Mouse (Mus musculus): Measurements from ENCODE around the gene Tax1bp3.

Gene Tax1bp3

DNA sequence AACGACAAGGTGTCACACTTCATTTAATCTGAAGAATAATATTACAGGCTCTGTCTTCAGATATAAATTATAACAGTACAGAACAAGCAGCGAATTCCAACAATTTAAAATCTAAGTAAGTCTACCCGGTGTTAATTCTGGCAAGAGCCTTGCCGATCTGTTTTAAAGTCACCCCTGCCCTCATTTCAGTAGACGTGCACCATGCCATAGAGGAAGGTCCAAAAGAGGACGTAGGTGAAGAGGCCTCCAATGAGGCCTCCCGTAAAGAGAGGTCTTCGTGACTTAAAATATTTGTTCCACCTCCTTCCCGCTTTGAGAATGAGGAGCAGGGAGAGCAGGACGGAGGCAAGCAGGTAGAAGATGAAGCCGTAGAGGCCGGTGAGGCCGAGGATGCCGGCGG is 697 bp upstream of the Tax1bp3 start:
- DNase-seq: no peak

GRCm38 (mm10) chr11:73177509-73177875 is 609 bp downstream of the Tax1bp3 start:
- DNase-seq: peak; percentile 99

GRCm38 (mm10) chr11:73177895-73178294 is 1.0 kb downstream of the Tax1bp3 start:
- DNase-seq: peak; percentile 95

DNA sequence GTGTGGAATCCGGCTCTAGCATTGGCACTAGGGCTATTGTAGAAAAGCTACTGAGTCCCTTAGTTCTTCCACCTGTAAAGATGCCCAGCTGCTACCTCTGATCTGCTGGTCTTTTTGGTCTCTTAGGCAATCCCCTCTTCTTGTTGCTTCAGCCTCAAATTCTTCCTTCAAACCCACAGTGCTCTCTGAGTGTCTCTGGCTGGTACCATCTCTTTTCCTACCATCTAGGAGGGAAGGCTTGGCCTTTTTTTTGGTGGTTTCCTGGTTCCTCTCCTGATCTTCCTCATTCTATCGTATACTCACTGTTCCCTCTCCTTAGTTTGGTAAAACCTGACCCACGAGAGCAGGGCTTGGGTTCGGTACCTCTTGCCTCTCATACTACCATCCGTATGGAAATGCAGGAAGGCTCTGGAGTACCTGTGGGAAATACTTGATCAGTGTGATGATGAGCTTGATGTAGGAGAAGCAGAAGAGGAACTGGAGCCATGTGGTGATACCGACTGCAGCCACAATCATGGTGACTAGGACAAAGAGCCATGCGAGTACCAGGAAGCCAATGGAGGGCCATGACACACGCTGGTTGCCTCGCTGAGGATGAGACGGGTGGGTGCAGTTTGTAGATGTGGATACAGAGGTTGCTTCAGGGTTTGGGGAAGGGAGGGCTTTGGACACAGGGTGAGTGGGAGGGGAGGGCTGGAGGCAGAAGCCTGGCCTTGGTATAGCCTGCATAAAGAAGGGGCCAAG is 9.2 kb downstream of the Tax1bp3 start:
- no peak for DNase-seq

DNA sequence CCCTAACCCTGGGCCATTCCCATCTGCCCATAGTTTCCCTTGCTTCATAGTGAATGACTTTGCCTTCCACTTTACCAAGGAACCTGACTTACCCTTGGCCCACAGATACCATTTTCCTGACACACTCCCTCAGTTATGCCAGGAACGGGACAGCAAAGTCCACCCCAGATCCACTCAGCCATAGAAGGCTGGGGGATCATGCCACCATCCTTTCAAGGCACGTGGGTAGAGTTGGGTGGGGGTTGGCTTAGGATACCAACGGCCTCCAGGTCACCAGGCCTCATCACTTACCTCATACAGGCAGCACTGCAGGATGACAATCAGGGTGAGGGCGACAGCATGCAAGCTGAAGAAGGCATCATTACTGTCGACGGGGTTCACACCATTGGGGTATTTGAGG is 10.3 kb downstream of the Tax1bp3 start:
- no peak for DNase-seq

- DNase-seq: peak; percentile 96
Observed at GRCm38 (mm10) chr11:73193047-73193446, 16.2 kb downstream of the Tax1bp3 start.

GRCm38 (mm10) chr11:73194444-73194843 is 17.6 kb downstream of the Tax1bp3 start:
- DNase-seq: no peak

- no peak for DNase-seq
Observed at GRCm38 (mm10) chr11:73198190-73198589, 21.3 kb downstream of the Tax1bp3 start.

GRCm38 (mm10) chr11:73198603-73199229 is 21.8 kb downstream of the Tax1bp3 start, which contains the start of gene Ctns:
TSS of gene Ctns (minus strand) at chr11:73199042.
- peak; percentile 99 for DNase-seq

GRCm38 (mm10) chr11:73199230-73199712 is 22.4 kb downstream of the Tax1bp3 start, which contains the start of gene Shpk:
TSS of gene Shpk (plus strand) at chr11:73199460.
- peak; percentile 100 for DNase-seq

DNA sequence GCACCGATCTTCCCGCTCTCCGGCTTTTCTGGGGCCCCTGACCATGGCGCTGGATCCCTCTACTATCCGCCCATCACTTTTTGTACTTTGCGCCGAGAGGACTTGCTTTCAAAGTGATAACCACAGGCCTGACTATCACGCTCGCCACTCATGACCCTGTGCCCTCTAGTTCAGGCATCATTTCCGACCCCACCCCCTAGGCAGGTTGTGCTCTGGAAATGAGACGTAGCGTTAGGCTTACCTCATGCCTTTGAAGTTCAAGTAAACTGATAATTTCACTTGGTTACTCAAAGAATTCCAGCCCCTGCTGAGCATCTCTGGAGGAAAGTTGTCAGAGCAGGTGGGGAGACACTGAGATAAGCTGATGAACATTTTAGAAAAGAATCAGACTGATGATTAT is 23.0 kb downstream of the Tax1bp3 start:
- DNase-seq: no peak

GRCm38 (mm10) chr11:73201021-73201420 is 24.1 kb downstream of the Tax1bp3 start:
- no peak for DNase-seq

GRCm38 (mm10) chr11:73201597-73201996 is 24.7 kb downstream of the Tax1bp3 start:
- peak; percentile 94 for DNase-seq

DNA sequence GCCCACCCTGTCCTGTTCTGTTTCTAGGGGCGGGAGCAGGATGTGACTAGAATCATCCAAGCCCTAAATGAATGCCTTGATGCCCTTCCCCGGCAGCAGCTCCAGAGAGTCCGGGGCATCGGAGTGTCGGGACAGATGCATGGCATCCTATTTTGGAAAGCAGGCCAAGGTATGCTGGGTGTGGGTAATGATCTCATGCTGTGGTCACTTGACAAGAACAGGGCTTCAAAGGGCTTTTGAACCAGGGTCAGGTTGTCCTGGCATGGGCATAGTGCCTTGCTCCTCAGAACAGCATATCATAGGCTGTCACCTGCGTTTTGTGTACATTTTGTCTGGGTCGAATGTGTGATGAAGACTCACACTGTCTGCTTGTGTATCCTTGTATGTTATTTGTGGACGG is 27.0 kb downstream of the Tax1bp3 start:
- peak; percentile 93 for DNase-seq

GRCm38 (mm10) chr11:73205194-73205593 is 28.3 kb downstream of the Tax1bp3 start:
- DNase-seq: no peak

GRCm38 (mm10) chr11:73207621-73208020 is 30.7 kb downstream of the Tax1bp3 start:
- DNase-seq: no peak

- no peak for DNase-seq
Observed at GRCm38 (mm10) chr11:73213956-73214355, 37.1 kb downstream of the Tax1bp3 start.

DNA sequence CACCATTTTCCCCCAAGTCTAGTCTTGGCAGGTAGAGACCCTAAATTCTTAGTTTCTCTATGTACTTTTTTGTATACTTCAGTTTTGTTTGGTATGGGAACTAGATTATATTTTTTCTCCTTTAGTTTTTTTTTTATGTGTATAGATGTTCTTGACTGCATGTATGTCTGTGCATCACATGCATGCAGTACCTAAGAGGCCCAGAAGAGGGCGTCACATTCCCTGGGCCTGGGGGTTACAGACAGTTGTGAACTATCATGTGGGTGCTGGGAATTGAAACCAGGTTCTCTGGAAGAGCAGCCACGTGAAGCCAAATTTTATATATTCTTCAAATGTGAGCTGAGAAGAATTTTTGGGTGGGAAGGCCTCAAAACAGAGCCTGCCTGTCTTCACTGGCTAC is 42.8 kb downstream of the Tax1bp3 start:
- no peak for DNase-seq

DNA sequence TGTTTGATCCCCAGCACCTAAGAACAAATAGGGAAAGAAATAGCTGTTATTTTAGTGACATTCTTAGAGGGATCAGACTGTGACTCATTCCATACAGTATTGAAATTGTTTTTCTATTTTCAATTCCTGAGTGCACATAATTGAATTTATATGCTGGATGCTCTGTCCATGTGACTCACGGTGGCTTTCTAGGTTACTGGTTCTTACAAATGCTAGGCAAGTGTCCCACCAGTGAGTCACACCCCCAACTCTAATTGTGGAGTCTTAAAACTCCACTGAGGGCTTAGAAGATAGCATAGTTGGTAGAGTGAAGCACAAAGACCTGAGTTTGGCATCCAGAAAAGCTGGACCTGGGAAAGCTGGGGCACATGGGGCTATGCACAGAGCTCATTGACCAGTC is 43.8 kb downstream of the Tax1bp3 start:
- no peak for DNase-seq

DNA sequence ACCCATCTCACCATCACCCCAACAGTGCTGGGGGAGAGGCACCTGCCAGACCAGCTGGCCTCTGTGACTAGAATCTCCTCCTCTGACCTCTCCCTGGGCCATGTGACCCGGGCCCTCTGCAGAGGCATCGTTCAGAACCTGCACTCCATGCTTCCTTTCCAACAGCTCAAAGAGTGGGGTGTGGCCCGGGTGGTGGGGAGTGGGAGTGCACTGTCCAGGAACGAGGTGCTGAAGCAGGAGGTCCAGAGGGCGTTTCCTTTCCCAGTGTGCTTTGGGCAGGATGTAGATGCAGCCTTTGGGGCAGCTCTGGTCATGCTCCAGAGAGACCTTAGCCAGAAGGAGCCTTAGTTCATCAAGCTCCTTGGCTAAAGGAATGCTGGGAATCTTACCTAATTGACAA is 46.0 kb downstream of the Tax1bp3 start:
- DNase-seq: no peak

- DNase-seq: no peak
Observed at GRCm38 (mm10) chr11:73223966-73224365, 47.1 kb downstream of the Tax1bp3 start.

DNA sequence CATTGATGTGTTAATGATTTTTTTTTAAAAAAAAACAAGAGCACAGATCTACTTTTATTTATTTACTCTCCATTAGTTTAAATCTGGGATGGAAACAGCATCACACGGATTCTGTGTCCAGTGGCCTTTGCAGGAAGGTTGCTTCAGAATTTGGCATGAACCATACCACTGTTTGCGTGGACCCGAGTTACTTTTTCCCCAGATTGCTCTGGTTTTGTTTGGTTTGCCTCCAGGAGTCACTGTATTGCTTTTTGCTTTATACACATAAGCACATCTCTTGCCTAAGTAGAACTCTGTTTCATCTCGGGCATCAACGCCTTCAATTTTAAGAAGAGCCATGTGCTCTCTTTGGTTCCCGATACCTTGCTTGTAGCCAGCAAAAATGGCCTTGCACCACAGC is 49.0 kb downstream of the Tax1bp3 start:
- DNase-seq: no peak

GRCm38 (mm10) chr11:73228881-73229280 is 52.0 kb downstream of the Tax1bp3 start:
- no peak for DNase-seq

GRCm38 (mm10) chr11:73230081-73230480 is 53.2 kb downstream of the Tax1bp3 start:
- DNase-seq: no peak
